ENCODE assay signal across 20 mouse cellular contexts in the genomic region with DNA sequence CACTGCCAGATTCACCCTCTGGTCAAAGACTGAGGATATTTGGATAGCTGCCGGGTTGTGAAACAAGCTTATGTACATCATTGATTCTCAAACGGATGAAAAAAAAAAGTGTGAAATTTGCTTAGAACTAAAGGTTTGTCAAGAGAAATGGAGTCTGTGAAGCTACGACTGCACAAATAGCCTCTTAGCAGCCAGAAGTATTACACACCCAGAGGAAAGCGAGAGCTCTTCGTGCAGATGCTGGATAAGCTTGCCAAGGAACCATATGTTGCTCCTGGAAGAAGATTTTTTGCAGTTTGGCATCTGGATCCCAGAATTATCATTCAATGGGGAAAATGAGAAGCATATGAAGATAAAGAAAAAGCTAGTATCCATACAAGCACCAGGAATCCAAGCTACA.
DNase-seq lines count a peak whose midpoint lies in the region; ATAC-seq and TF ChIP-seq lines count a peak whose summit lies in the region.
"Had no signal": no experiment of that assay in that cellular context is flagged by ENCODE, and none has a peak within 500 bp of the region (broad histone marks: within the 10 kb centered on the region; RNA-seq: fewer than 3 reads in every experiment).

No protein-coding gene starts in this region.

- no peak overlapping the region for H3K4me3 ChIP-seq in forebrain, embryonic 14.5 days (ENCODE audit: low read depth, low read length)
- H3K4me3 ChIP-seq in forebrain, embryonic 10.5 days = no peak overlapping the region
- H3K4me3 ChIP-seq in lung, postnatal 0 days (ENCODE audit: low read depth, low read length) = no peak overlapping the region
- H3K4me3 ChIP-seq in lung, adult 2 months (replicated peaks; ENCODE audit: extremely low read depth, low read depth, low read length) = no peak overlapping the region
- H3K4me3 ChIP-seq: limb, embryonic 15.5 days; midbrain, embryonic 12.5 days; neural tube, embryonic 15.5 days had no signal

- no peak overlapping the region for H3K4me2 ChIP-seq in forebrain, embryonic 14.5 days (ENCODE audit: low read length)
- H3K4me2 ChIP-seq in lung, postnatal 0 days (replicated peaks; ENCODE audit: low read depth, low read length) = no peak overlapping the region
- H3K4me2 ChIP-seq: limb, embryonic 15.5 days; midbrain, embryonic 12.5 days; neural tube, embryonic 15.5 days had no signal

- no peak for TF ChIP-seq POLR2A in lung, adult 2 months (IDR thresholded peaks at IDR 0.05; ENCODE audit: borderline replicate concordance, extremely low read depth, low read depth, low read length)
- TF ChIP-seq POLR2A in brain, embryonic 14.5 days (IDR thresholded peaks at IDR 0.05; ENCODE audit: borderline replicate concordance, extremely low read depth, insufficient read depth, insufficient read length, poor library complexity, severe bottlenecking) = no peak

- ATAC-seq in forebrain, embryonic 14.5 days = no peak; the same call in 1 of the 2 replicates
- no peak for ATAC-seq in lung, postnatal 0 days
- ATAC-seq in megakaryocyte-erythroid progenitor cell, adult 5-6 weeks (replicated peaks; ENCODE audit: low FRiP score, low TSS enrichment, poor library complexity, severe bottlenecking) = no peak
- ATAC-seq: activated CD4-positive, CD25-positive, alpha-beta regulatory T cell, adult 4 months had no signal

- no peak overlapping the region for H3K27ac ChIP-seq in forebrain, embryonic 14.5 days (ENCODE audit: low read depth, low read length)
- no peak overlapping the region for H3K27ac ChIP-seq in forebrain, embryonic 10.5 days
- H3K27ac ChIP-seq in lung, postnatal 0 days (ENCODE audit: low read length) = no peak overlapping the region
- H3K27ac ChIP-seq: kidney, postnatal 0 days; limb, embryonic 15.5 days; midbrain, embryonic 12.5 days; neural tube, embryonic 15.5 days had no signal

- no peaks in the 10 kb centered on the region for H3K9me3 ChIP-seq in forebrain, embryonic 14.5 days (replicated peaks; ENCODE audit: control insufficient read depth, low read length)
- H3K9me3 ChIP-seq in forebrain, embryonic 10.5 days = no peaks in the 10 kb centered on the region
- no peaks in the 10 kb centered on the region for H3K9me3 ChIP-seq in lung, postnatal 0 days (ENCODE audit: low read length)
- H3K9me3 ChIP-seq: G1E; limb, embryonic 15.5 days; midbrain, embryonic 12.5 days; neural tube, embryonic 15.5 days had no signal

- no peaks in the 10 kb centered on the region for H3K36me3 ChIP-seq in forebrain, embryonic 14.5 days (ENCODE audit: control insufficient read depth, insufficient read depth, low read length)
- H3K36me3 ChIP-seq in forebrain, embryonic 10.5 days (replicated peaks) = no peaks in the 10 kb centered on the region
- H3K36me3 ChIP-seq in lung, postnatal 0 days (ENCODE audit: insufficient read depth, low read length) = no peaks in the 10 kb centered on the region
- H3K36me3 ChIP-seq: G1E; limb, embryonic 15.5 days; midbrain, embryonic 12.5 days; neural tube, embryonic 15.5 days had no signal

- TF ChIP-seq EP300 in lung, postnatal 0 days (IDR thresholded peaks at IDR 0.05) = no peak

- H3K9ac ChIP-seq in forebrain, embryonic 14.5 days (ENCODE audit: low read length) = no peak overlapping the region
- no peak overlapping the region for H3K9ac ChIP-seq in lung, postnatal 0 days (replicated peaks; ENCODE audit: low read depth)
- H3K9ac ChIP-seq: limb, embryonic 15.5 days; midbrain, embryonic 12.5 days; neural tube, embryonic 15.5 days had no signal

- WGBS in forebrain, embryonic 14.5 days = 74% methylated on average over 5 of the region's 5 CpGs
- WGBS in forebrain, embryonic 10.5 days = 94% methylated on average over 5 of the region's 5 CpGs
- 57% methylated on average over 5 of the region's 5 CpGs for WGBS in lung, postnatal 0 days
- WGBS in lung, adult 2 months = 69% methylated on average over 5 of the region's 5 CpGs

- no peaks in the 10 kb centered on the region for H3K27me3 ChIP-seq in forebrain, embryonic 14.5 days (replicated peaks; ENCODE audit: control insufficient read depth, insufficient read depth, low read length)
- no peaks in the 10 kb centered on the region for H3K27me3 ChIP-seq in forebrain, embryonic 10.5 days (ENCODE audit: poor library complexity, severe bottlenecking)
- no peaks in the 10 kb centered on the region for H3K27me3 ChIP-seq in lung, postnatal 0 days (replicated peaks; ENCODE audit: insufficient read depth, low read length)
- H3K27me3 ChIP-seq: limb, embryonic 15.5 days; midbrain, embryonic 12.5 days; neural tube, embryonic 15.5 days had no signal

- no peak for TF ChIP-seq CTCF in lung, postnatal 0 days (IDR thresholded peaks at IDR 0.05)
- TF ChIP-seq CTCF in lung, adult 2 months (IDR thresholded peaks at IDR 0.05; ENCODE audit: insufficient read depth, low read length) = no peak
- no peak for TF ChIP-seq CTCF in brain, embryonic 14.5 days (IDR thresholded peaks at IDR 0.05; ENCODE audit: borderline replicate concordance, extremely low read depth, insufficient read depth, insufficient read length)

- H3K4me1 ChIP-seq in forebrain, embryonic 14.5 days (ENCODE audit: control insufficient read depth, insufficient read depth, low read length) = no peaks in the 10 kb centered on the region
- H3K4me1 ChIP-seq in forebrain, embryonic 10.5 days = no peaks in the 10 kb centered on the region
- H3K4me1 ChIP-seq in lung, postnatal 0 days (ENCODE audit: insufficient read depth, low read depth, low read length) = no peaks in the 10 kb centered on the region
- no peaks in the 10 kb centered on the region for H3K4me1 ChIP-seq in lung, adult 2 months (ENCODE audit: control insufficient read depth, insufficient read depth, low read length)
- H3K4me1 ChIP-seq: limb, embryonic 15.5 days; midbrain, embryonic 12.5 days; neural tube, embryonic 15.5 days had no signal

- peak; percentile 49 for DNase-seq in forebrain, embryonic 14.5 days (ENCODE audit: low spot score)
- DNase-seq in forebrain, embryonic 10.5 days (ENCODE audit: extremely low spot score, low spot score) = no peak
- DNase-seq in layer of hippocampus, adult 11-12 months (ENCODE audit: low spot score) = peak; percentile 8
- no peak for DNase-seq in layer of hippocampus, adult 8-10 months (ENCODE audit: low spot score in 2 of 2)
- DNase-seq in lung, postnatal 0 days (ENCODE audit: low spot score) = peak; percentile 30
- no peak for DNase-seq in lung, adult 2 months
- DNase-seq in brain, embryonic 14.5 days (ENCODE audit: low read depth) = peak; percentile 63
- DNase-seq: adrenal gland, postnatal 10 days; cerebellum, adult 18-20 months; cerebellum, postnatal 36 days; gastrocnemius, postnatal 36 days; kidney, adult 11 months; thymus, postnatal 14 days had no signal

Comparison
In these comparisons a context has a peak if more than half of its experiments do, and no peak if none do; other contexts are left out.
1. DNase-seq: peak in forebrain, embryonic 14.5 days (single experiment), layer of hippocampus, adult 11-12 months (single experiment), lung, postnatal 0 days (single experiment) and brain, embryonic 14.5 days (single experiment); none in forebrain, embryonic 10.5 days (single experiment), layer of hippocampus, adult 8-10 months (0 of 2) and lung, adult 2 months (single experiment).